Mouse (Mus musculus) ES-E14 (cell line): ENCODE results near the gene Tmprss12. TPM values are rescaled to one million over a fixed set of nuclear protein-coding genes. Genes with fewer than 3 reads are reported as not detected.
A peak's percentile ranks its signal among the peaks of the same experiment; 100 is the strongest.

Experiments used
- DNase-seq: peaks from one replicate; pipeline ENCODE4 v3.0.0-alpha.2; 2013; ENCODE audit warnings: low read depth, low spot score
- H3K27ac ChIP-seq: 2 replicates; pipeline ENCODE4 v1.5.1; 2012; ENCODE audit warnings: low read depth, mild to moderate bottlenecking, low read length, moderate library complexity, mixed read lengths; ENCODE audit not compliant: poor library complexity, insufficient read depth, severe bottlenecking
- H3K36me3 ChIP-seq: 2 replicates; pipeline ENCODE4 v1.6.1; 2012; ENCODE audit warnings: mild to moderate bottlenecking, low read length, moderate library complexity, mixed read lengths; ENCODE audit not compliant: control insufficient read depth, poor library complexity, insufficient read depth, severe bottlenecking
- H3K4me1 ChIP-seq, 2 experiments: fragments of 150-350 bp in 1 of 2; sonication (generic) in 1 of 2; 2 replicates each; pipeline ENCODE4 v1.6.1; 2012; ENCODE audit warnings: low read length in 2 of 2, mild to moderate bottlenecking in 1 of 2, mixed read lengths in 1 of 2; ENCODE audit not compliant: control insufficient read depth in 2 of 2, insufficient read depth in 2 of 2, poor library complexity in 1 of 2
- H3K4me3 ChIP-seq, 2 experiments: fragments of 150-350 bp in 1 of 2; sonication (generic) in 1 of 2; 2 replicates each; pipeline ENCODE4 v1.5.1; 2012; ENCODE audit warnings: low read length in 2 of 2, low read depth in 1 of 2, mild to moderate bottlenecking in 1 of 2, mixed read lengths in 1 of 2; ENCODE audit not compliant: insufficient read depth in 1 of 2, poor library complexity in 1 of 2, severe bottlenecking in 1 of 2
- H3K9ac ChIP-seq: 2 replicates; pipeline ENCODE4 v1.6.1; 2012; ENCODE audit warnings: low read depth, mild to moderate bottlenecking, low read length, mixed read lengths; ENCODE audit not compliant: poor library complexity, insufficient read depth, severe bottlenecking
- H3K9me3 ChIP-seq: fragments of 150-350 bp; sonication (generic); 2 replicates; pipeline ENCODE4 v1.6.1; 2012; ENCODE audit warnings: low read depth, mild to moderate bottlenecking, low read length; ENCODE audit not compliant: control insufficient read depth, insufficient read depth
- CHD2 ChIP-seq: IDR thresholded peaks from 2 replicates; pipeline ENCODE4 v1.6.1; 2014; ENCODE audit warnings: mild to moderate bottlenecking, low read depth, low read length, inconsistent platforms
- HCFC1 ChIP-seq: IDR thresholded peaks from 2 replicates; pipeline ENCODE4 v1.6.1; 2012; ENCODE audit warnings: low read length, inconsistent platforms, borderline replicate concordance; ENCODE audit not compliant: insufficient read depth
- MAFK ChIP-seq: IDR thresholded peaks from 2 replicates; pipeline ENCODE4 v1.6.1; 2014; ENCODE audit warnings: mild to moderate bottlenecking, low read depth, low read length, inconsistent platforms; ENCODE audit not compliant: insufficient read depth
- ZC3H11A ChIP-seq: IDR thresholded peaks from 2 replicates; pipeline ENCODE4 v1.6.1; 2012; ENCODE audit warnings: low read depth, mild to moderate bottlenecking, inconsistent platforms, low read length, borderline replicate concordance
- ZNF384 ChIP-seq: IDR thresholded peaks from 2 replicates; pipeline ENCODE4 v1.6.1; 2012; ENCODE audit warnings: low read depth, low read length, inconsistent platforms
- in situ Hi-C, 2 experiments: fragments of 600-800 bp; cut with MboI; formaldehyde crosslinking; loops; one replicate each; pipeline ENCODE4 v1.15.1; 2025; ENCODE audit warnings: low sequenced_read_pairs in 2 of 2, inconsistent platforms in 1 of 2; ENCODE audit not compliant: unreplicated experiment in 2 of 2
- total RNA-seq: library from RNA; depleted of rRNA; stranded (reverse); fragments of 300-350 nt; gene quantifications from 2 replicates; pipeline ENCODE4 v1.2.3, GENCODE M21; 2012

The Tmprss12 gene
- total RNA-seq, 1 experiment = 1.6 TPM

- H3K4me3 ChIP-seq = no peak overlapping the region
- peaks cover 0 to 9% of the 10 kb centered on the region in 2 experiments; a peak in 2 of 4 replicates for H3K4me1 ChIP-seq
- H3K36me3 ChIP-seq = no peaks in the 10 kb centered on the region
- H3K9me3 ChIP-seq = no peaks in the 10 kb centered on the region
- no peak overlapping the region for H3K27ac ChIP-seq
- in situ Hi-C loops = no loop called here
- TF ChIP-seq HCFC1 (no peak), ZNF384 (no peak), CHD2 (no peak), MAFK (no peak), ZC3H11A (no peak)
- no peak for DNase-seq
- H3K9ac ChIP-seq = no peak overlapping the region
Observed at GRCm38 (mm10) chr15:100319884-100320283, 39.2 kb downstream of the Tmprss12 start.

DNA sequence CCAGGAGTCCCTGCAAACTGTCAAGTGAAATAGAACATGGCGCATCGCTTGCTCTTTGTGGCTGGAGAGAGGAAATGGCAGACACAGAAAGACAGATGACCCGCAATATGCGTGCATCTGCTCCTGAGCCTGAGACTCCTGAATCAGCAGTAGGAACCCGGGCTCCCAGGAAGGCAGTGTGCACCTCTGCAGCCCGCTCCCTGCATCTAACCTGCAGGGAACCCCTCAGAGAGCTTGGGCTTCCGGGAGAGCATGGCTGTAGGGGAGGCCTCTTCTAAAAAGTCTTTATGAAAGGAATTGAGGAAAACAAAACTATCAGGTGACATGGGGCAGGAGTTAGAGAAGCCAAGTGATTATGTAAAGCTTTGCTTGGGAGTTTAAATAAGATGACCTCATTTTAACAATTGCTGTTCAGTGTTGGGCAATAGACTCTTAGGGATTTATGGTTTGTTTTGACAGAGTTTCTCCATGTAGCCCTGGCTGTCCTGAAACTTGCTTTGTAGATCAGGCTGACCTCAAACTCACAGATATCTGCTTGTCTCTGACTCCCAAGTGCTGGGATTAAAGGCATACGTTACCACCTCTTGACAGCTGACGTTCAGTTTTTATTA lies 39.8 kb downstream of the Tmprss12 start:
- in situ Hi-C loops = no loop called here
- H3K4me1 ChIP-seq = peaks cover 0 to 9% of the 10 kb centered on the region in 2 experiments; a peak in 2 of 4 replicates
- no peak overlapping the region; the same call in 1 of the 2 replicates for H3K27ac ChIP-seq
- no peaks in the 10 kb centered on the region for H3K36me3 ChIP-seq
- TF ChIP-seq HCFC1 (no peak), MAFK (no peak)
- no peaks in the 10 kb centered on the region for H3K9me3 ChIP-seq
- no peak for DNase-seq
- H3K4me3 ChIP-seq = no peak overlapping the region
- H3K9ac ChIP-seq = no peak overlapping the region

DNA sequence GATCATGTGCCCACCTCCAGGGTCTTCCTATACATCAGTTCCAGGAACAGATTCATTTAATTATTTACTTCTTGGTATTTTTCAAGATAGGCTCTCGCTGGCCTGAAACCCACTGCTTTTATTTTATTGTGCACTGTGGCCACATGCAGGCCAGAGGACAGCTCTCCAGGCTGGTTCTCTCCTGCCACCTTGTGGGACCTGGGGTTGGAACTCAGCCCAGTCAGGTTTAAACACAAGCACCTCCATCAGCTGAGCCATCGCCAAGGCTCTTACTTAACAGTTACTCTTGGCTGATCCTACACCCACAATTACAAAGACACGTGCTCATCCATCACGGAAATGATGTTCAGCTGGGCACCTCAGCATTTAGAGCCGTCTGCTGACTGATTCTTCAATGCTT lies 40.5 kb downstream of the Tmprss12 start:
- H3K4me3 ChIP-seq = no peak overlapping the region
- H3K27ac ChIP-seq = no peak overlapping the region
- no peaks in the 10 kb centered on the region for H3K36me3 ChIP-seq
- H3K4me1 ChIP-seq = peaks cover 0 to 9% of the 10 kb centered on the region in 2 experiments; a peak in 2 of 4 replicates
- no peak for TF ChIP-seq CHD2
- no peak for TF ChIP-seq MAFK
- TF ChIP-seq ZC3H11A = no peak
- TF ChIP-seq HCFC1 = no peak
- TF ChIP-seq ZNF384 = no peak
- DNase-seq = no peak
- in situ Hi-C loops = no loop called here
- no peaks in the 10 kb centered on the region for H3K9me3 ChIP-seq
- H3K9ac ChIP-seq = no peak overlapping the region

- peaks cover 0 to 9% of the 10 kb centered on the region in 2 experiments; a peak in 2 of 4 replicates for H3K4me1 ChIP-seq
- H3K36me3 ChIP-seq = no peaks in the 10 kb centered on the region
- no peak overlapping the region for H3K9ac ChIP-seq
- DNase-seq = no peak
- H3K27ac ChIP-seq = no peak overlapping the region
- TF ChIP-seq MAFK (no peak), HCFC1 (no peak), CHD2 (0 out of 2 replicates have a peak, but pooled peaks have one; percentile 68), ZNF384 (peak; percentile 87), ZC3H11A (no peak)
- H3K9me3 ChIP-seq = no peaks in the 10 kb centered on the region
- in situ Hi-C loops = no loop called here
- H3K4me3 ChIP-seq = no peak overlapping the region
Observed at GRCm38 (mm10) chr15:100324021-100324591, 43.5 kb downstream of the Tmprss12 start.
